Mouse (Mus musculus): ENCODE measurements around the gene Irf2bpl. TPM values are rescaled to one million over a fixed set of nuclear protein-coding genes. Genes with fewer than 3 reads are reported as not detected.

Irf2bpl gene
- 23.8 TPM for polyA plus RNA-seq (2014; fragmentation: Illumina TruSeq; extraction: RNeasy Lipid Tissue Mini Kit (QIAGEN cat#74804); ENCODE audit: low read depth, low replicate concordance)

GRCm38 (mm10) chr12:86884197-86885058, at the start of gene Irf2bpl:
Irf2bpl (minus strand) TSS chr12:86884798.

Other genes starting within 250 kb of the Irf2bpl start
- 7.2 TPM for gene Vash1, start 206.1 kb downstream of the Irf2bpl start, polyA plus RNA-seq (2014; fragmentation: Illumina TruSeq; extraction: RNeasy Lipid Tissue Mini Kit (QIAGEN cat#74804); ENCODE audit: low read depth, low replicate concordance)
- gene Angel1, start 158.3 kb downstream of the Irf2bpl start, polyA plus RNA-seq (2014; fragmentation: Illumina TruSeq; extraction: RNeasy Lipid Tissue Mini Kit (QIAGEN cat#74804); ENCODE audit: low read depth, low replicate concordance), result 5.4 TPM
- gene Lrrc74a, start 150.4 kb downstream of the Irf2bpl start, polyA plus RNA-seq (2014; fragmentation: Illumina TruSeq; extraction: RNeasy Lipid Tissue Mini Kit (QIAGEN cat#74804); ENCODE audit: low read depth, low replicate concordance), result not detected
- 38.8 TPM for gene Cipc, start 62.2 kb upstream of the Irf2bpl start, polyA plus RNA-seq (2014; fragmentation: Illumina TruSeq; extraction: RNeasy Lipid Tissue Mini Kit (QIAGEN cat#74804); ENCODE audit: low read depth, low replicate concordance)
- not detected for gene Zdhhc22, start 105.6 kb upstream of the Irf2bpl start, polyA plus RNA-seq (2014; fragmentation: Illumina TruSeq; extraction: RNeasy Lipid Tissue Mini Kit (QIAGEN cat#74804); ENCODE audit: low read depth, low replicate concordance)
- 0.55 TPM for gene Tmem63c, start 136.5 kb upstream of the Irf2bpl start, polyA plus RNA-seq (2014; fragmentation: Illumina TruSeq; extraction: RNeasy Lipid Tissue Mini Kit (QIAGEN cat#74804); ENCODE audit: low read depth, low replicate concordance)
- not detected for gene Ngb, start 217.7 kb upstream of the Irf2bpl start, polyA plus RNA-seq (2014; fragmentation: Illumina TruSeq; extraction: RNeasy Lipid Tissue Mini Kit (QIAGEN cat#74804); ENCODE audit: low read depth, low replicate concordance)